17 mouse cellular contexts compared by ENCODE assay signal in the genomic region with DNA sequence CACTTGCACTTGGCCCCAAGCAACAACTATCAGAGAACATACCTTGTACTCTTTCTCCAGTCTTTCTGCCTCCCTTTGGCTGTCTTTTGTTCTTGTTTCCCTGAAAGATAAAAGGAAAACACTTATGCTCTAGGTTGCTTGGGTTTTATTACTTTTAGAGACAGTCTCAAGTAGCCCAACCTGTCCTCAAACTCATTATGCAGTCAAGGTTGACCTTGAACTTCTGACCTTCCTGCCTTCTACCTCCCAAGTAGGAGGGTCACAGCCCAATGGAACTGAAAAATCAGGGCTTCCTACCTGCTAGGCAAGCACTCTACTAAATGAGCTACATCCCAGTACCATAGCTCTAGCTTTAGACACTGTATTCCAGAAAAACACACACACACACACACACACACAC.
DNase-seq lines count a peak whose midpoint lies in the region; TF ChIP-seq lines count a peak whose summit lies in the region.
"Had no signal": no experiment of that assay in that cellular context is flagged by ENCODE, and none has a peak within 500 bp of the region (broad histone marks: within the 10 kb centered on the region; RNA-seq: fewer than 3 reads in every experiment).

No protein-coding gene starts in this region.

- H3K4me3 ChIP-seq in ES-E14 (ENCODE audit: insufficient read depth in 1 of 2, low read depth in 1 of 2, low read length in 2 of 2, poor library complexity in 1 of 2, severe bottlenecking in 1 of 2), result no peak overlapping the region
- H3K4me3 ChIP-seq: embryonic facial prominence, embryonic 13.5 days; embryonic facial prominence, embryonic 15.5 days; erythroblast, embryonic 14.5 days; forebrain, embryonic 10.5 days; forebrain, embryonic 12.5 days had no signal

- H3K9ac ChIP-seq in ES-E14 (ENCODE audit: insufficient read depth, low read depth, low read length, poor library complexity, severe bottlenecking), result no peak overlapping the region
- H3K9ac ChIP-seq: embryonic facial prominence, embryonic 13.5 days; embryonic facial prominence, embryonic 15.5 days; forebrain, embryonic 12.5 days had no signal

- in situ Hi-C loops in ES-E14 (cut with MboI; ENCODE audit: low sequenced_read_pairs in 2 of 2, unreplicated experiment in 2 of 2), result no loop called here

- H3K27ac ChIP-seq in ES-E14 (ENCODE audit: insufficient read depth, low read depth, low read length, poor library complexity, severe bottlenecking), result no peak overlapping the region
- H3K27ac ChIP-seq: embryonic facial prominence, embryonic 13.5 days; embryonic facial prominence, embryonic 15.5 days; forebrain, embryonic 10.5 days; forebrain, embryonic 12.5 days had no signal

- DNase-seq in cerebellum, adult 9-11 months, result peak; percentile 7
- DNase-seq in cerebellum, adult 11-12 months, result no peak
- DNase-seq in ES-CJ7 (ENCODE audit: low read depth, low spot score) (peak; percentile 84), ES-E14 (ENCODE audit: low read depth, low spot score) (peak; percentile 51), ZHBTc4 (ENCODE audit: low read depth, low spot score) (peak; percentile 86), adipocyte (ENCODE audit: low spot score) (no peak)
- DNase-seq in natural killer cell, adult 2 months (ENCODE audit: low spot score in 2 of 2), result no peak
- DNase-seq: adrenal gland, adult 2 months; adrenal gland, postnatal 10 days; adrenal gland, postnatal 25 days; embryo, embryonic 11 days had no signal

- no peaks in the 10 kb centered on the region for H3K36me3 ChIP-seq in ES-E14 (ENCODE audit: control insufficient read depth, insufficient read depth, low read length, poor library complexity, severe bottlenecking)
- H3K36me3 ChIP-seq: embryonic facial prominence, embryonic 13.5 days; embryonic facial prominence, embryonic 15.5 days; forebrain, embryonic 10.5 days; forebrain, embryonic 12.5 days; G1E had no signal

- H3K4me1 ChIP-seq in ES-E14 (ENCODE audit: control insufficient read depth in 2 of 2, insufficient read depth in 2 of 2, low read length in 2 of 2, poor library complexity in 1 of 2), result no peaks in the 10 kb centered on the region
- H3K4me1 ChIP-seq: embryonic facial prominence, embryonic 13.5 days; embryonic facial prominence, embryonic 15.5 days; forebrain, embryonic 12.5 days had no signal

- H3K9me3 ChIP-seq in ES-E14 (ENCODE audit: control insufficient read depth, insufficient read depth, low read depth, low read length), result peaks cover 3% of the 10 kb centered on the region; the same call in 1 of the 2 replicates

TF ChIP-seq in ES-E14, 5 proteins besides CTCF, POLR2A, EP300 and RAD21:
- TF ChIP-seq MAFK (IDR thresholded peaks at IDR 0.05; ENCODE audit: insufficient read depth, low read depth, low read length) (no peak), HCFC1 (IDR thresholded peaks at IDR 0.05; ENCODE audit: borderline replicate concordance, insufficient read depth, low read length) (no peak), ZC3H11A (IDR thresholded peaks at IDR 0.05; ENCODE audit: borderline replicate concordance, low read depth, low read length) (no peak)
TF ChIP-seq in ES-E14: peak in this region for 0.

Comparison
In these comparisons a context has a peak if more than half of its experiments do, and no peak if none do; other contexts are left out.
1. DNase-seq: peak in cerebellum, adult 9-11 months (single experiment), ES-CJ7 (single experiment), ES-E14 (single experiment) and ZHBTc4 (single experiment); none in cerebellum, adult 11-12 months (single experiment), natural killer cell, adult 2 months (0 of 2) and adipocyte (single experiment).